ENCODE assay signal across 8 mouse cellular contexts in genomic region chr2:163823248-163823647, GRCm38 (mm10). TPM values are rescaled to one million over a fixed set of nuclear protein-coding genes. Genes with fewer than 3 reads are reported as not detected.
DNase-seq lines count a peak whose midpoint lies in the region; ATAC-seq and TF ChIP-seq lines count a peak whose summit lies in the region.

No protein-coding gene starts in this region.

- H3K27ac ChIP-seq in forebrain, embryonic 11.5 days (ENCODE audit: low read depth, low read length), result no peak overlapping the region
- H3K27ac ChIP-seq in forebrain, embryonic 15.5 days (replicated peaks), result no peak overlapping the region
- no peak overlapping the region for H3K27ac ChIP-seq in kidney, embryonic 15.5 days
- H3K27ac ChIP-seq in lung, embryonic 14.5 days (ENCODE audit: low read depth), result no peak overlapping the region

- H3K4me1 ChIP-seq in forebrain, embryonic 11.5 days (replicated peaks; ENCODE audit: control insufficient read depth, insufficient read depth, low read length), result peaks cover 3% of the 10 kb centered on the region; the same call in 1 of the 2 replicates
- H3K4me1 ChIP-seq in forebrain, embryonic 15.5 days, result no peaks in the 10 kb centered on the region
- peaks cover 7% of the 10 kb centered on the region for H3K4me1 ChIP-seq in kidney, embryonic 15.5 days
- no peaks in the 10 kb centered on the region for H3K4me1 ChIP-seq in lung, embryonic 14.5 days (ENCODE audit: insufficient read depth)

- TF ChIP-seq CTCF in lung, embryonic 14.5 days (IDR thresholded peaks at IDR 0.05; ENCODE audit: low read depth), result peak; percentile 95

- intact Hi-C loops in gastrocnemius, postnatal 14 days (cut with DNase I; ENCODE audit: low total_unique reads), result no loop called here

- no peak overlapping the region for H3K4me3 ChIP-seq in forebrain, embryonic 11.5 days (ENCODE audit: low read depth, low read length)
- no peak overlapping the region for H3K4me3 ChIP-seq in forebrain, embryonic 15.5 days
- H3K4me3 ChIP-seq in kidney, embryonic 15.5 days (replicated peaks), result peak overlapping the region; percentile 27
- 0 out of 2 replicates have a peak overlapping the region, but pooled peaks have one; percentile 11 for H3K4me3 ChIP-seq in lung, embryonic 14.5 days (ENCODE audit: low read depth, low read length)

- 9% methylated on average over 4 of the region's 4 CpGs for WGBS in forebrain, embryonic 11.5 days
- 7% methylated on average over 4 of the region's 4 CpGs for WGBS in forebrain, embryonic 15.5 days
- WGBS in kidney, embryonic 15.5 days, result 3% methylated on average over 4 of the region's 4 CpGs
- 4% methylated on average over 4 of the region's 4 CpGs for WGBS in lung, embryonic 14.5 days

- no peak overlapping the region for H3K4me2 ChIP-seq in forebrain, embryonic 11.5 days (ENCODE audit: low read depth, low read length, severe bottlenecking)
- H3K4me2 ChIP-seq in forebrain, embryonic 15.5 days (replicated peaks), result no peak overlapping the region
- peak overlapping the region; percentile 54 for H3K4me2 ChIP-seq in kidney, embryonic 15.5 days
- peak overlapping the region; percentile 48 for H3K4me2 ChIP-seq in lung, embryonic 14.5 days

- no peaks in the 10 kb centered on the region for H3K36me3 ChIP-seq in forebrain, embryonic 11.5 days (ENCODE audit: control insufficient read depth, insufficient read depth, low read length)
- no peaks in the 10 kb centered on the region for H3K36me3 ChIP-seq in forebrain, embryonic 15.5 days
- no peaks in the 10 kb centered on the region for H3K36me3 ChIP-seq in kidney, embryonic 15.5 days
- no peaks in the 10 kb centered on the region for H3K36me3 ChIP-seq in lung, embryonic 14.5 days (ENCODE audit: insufficient read depth)

- peak; percentile 81 for DNase-seq in forebrain, embryonic 11.5 days (ENCODE audit: low spot score)
- DNase-seq in CD4-positive helper T cell, adult 2 months (ENCODE audit: low read depth, low spot score), result peak; percentile 27
- peak; percentile 35 for DNase-seq in c-Kit-positive CD71-positive TER-119-positive erythroid progenitor cells, embryonic 14.5 days (ENCODE audit: low spot score)
- DNase-seq in gastrocnemius, postnatal 14 days, result peak; percentile 46
- DNase-seq in lung, embryonic 14.5 days, result peak; percentile 70
- DNase-seq in spleen, postnatal 10 days (ENCODE audit: low spot score in 2 of 2), result peak; percentile 39 to 73

- no peaks in the 10 kb centered on the region for H3K9me3 ChIP-seq in forebrain, embryonic 11.5 days (ENCODE audit: control insufficient read depth, low read length)
- no peaks in the 10 kb centered on the region for H3K9me3 ChIP-seq in forebrain, embryonic 15.5 days
- no peaks in the 10 kb centered on the region for H3K9me3 ChIP-seq in kidney, embryonic 15.5 days (replicated peaks)
- no peaks in the 10 kb centered on the region for H3K9me3 ChIP-seq in lung, embryonic 14.5 days (ENCODE audit: low read depth, low read length)

- no peak overlapping the region for H3K9ac ChIP-seq in forebrain, embryonic 11.5 days (ENCODE audit: low read length)
- H3K9ac ChIP-seq in forebrain, embryonic 15.5 days (replicated peaks), result no peak overlapping the region
- no peak overlapping the region for H3K9ac ChIP-seq in kidney, embryonic 15.5 days
- no peak overlapping the region for H3K9ac ChIP-seq in lung, embryonic 14.5 days

- ATAC-seq in forebrain, embryonic 11.5 days (replicated peaks; ENCODE audit: low FRiP score), result no peak
- no peak for ATAC-seq in forebrain, embryonic 15.5 days (replicated peaks)
- no peak for ATAC-seq in kidney, embryonic 15.5 days (replicated peaks; ENCODE audit: low FRiP score)
- ATAC-seq in lung, embryonic 14.5 days (ENCODE audit: insufficient read depth), result peak; percentile 45; the same call in 1 of the 2 replicates

- no peaks in the 10 kb centered on the region for H3K27me3 ChIP-seq in forebrain, embryonic 11.5 days (ENCODE audit: control insufficient read depth, insufficient read depth, low read length)
- no peaks in the 10 kb centered on the region for H3K27me3 ChIP-seq in forebrain, embryonic 15.5 days
- H3K27me3 ChIP-seq in kidney, embryonic 15.5 days, result 0 out of 2 replicates have a peak, but pooled peaks cover 3% of the 10 kb centered on the region
- no peaks in the 10 kb centered on the region for H3K27me3 ChIP-seq in lung, embryonic 14.5 days (ENCODE audit: insufficient read depth, low read length)

RNA-seq across cellular contexts. Expression of gene Ccn5, which starts 2.6 kb away (rescaled TPM):
- polyA plus RNA-seq in forebrain, embryonic 11.5 days (2014; fragmentation: Nextera tagmentation; extraction: Ambion mirVana), result 0.25 and 0.32 TPM in 2 replicates
- polyA plus RNA-seq in forebrain, embryonic 15.5 days (2015; fragmentation: Nextera tagmentation; extraction: Ambion mirVana), result 0.14 and 0.25 TPM in 2 replicates
- under 1 TPM; 0.27 to 0.39 TPM for total RNA-seq in gastrocnemius, postnatal 14 days (2021)
- polyA plus RNA-seq in kidney, embryonic 15.5 days (2015; fragmentation: Nextera tagmentation; extraction: Ambion mirVana), result 0.62 and 1.0 TPM in 2 replicates
- 0.39 and 0.68 TPM in 2 replicates for polyA plus RNA-seq in lung, embryonic 14.5 days (2014; fragmentation: Nextera tagmentation; extraction: Ambion mirVana)

RNA-seq across cellular contexts. Expression of gene Kcnk15, which starts 30.2 kb away (rescaled TPM):
- not detected in 2 replicates for polyA plus RNA-seq in forebrain, embryonic 11.5 days (2014; fragmentation: Nextera tagmentation; extraction: Ambion mirVana)
- not detected in 2 replicates for polyA plus RNA-seq in forebrain, embryonic 15.5 days (2015; fragmentation: Nextera tagmentation; extraction: Ambion mirVana)
- total RNA-seq in gastrocnemius, postnatal 14 days (2021), result not detected
- not detected in 2 replicates for polyA plus RNA-seq in kidney, embryonic 15.5 days (2015; fragmentation: Nextera tagmentation; extraction: Ambion mirVana)
- polyA plus RNA-seq in lung, embryonic 14.5 days (2014; fragmentation: Nextera tagmentation; extraction: Ambion mirVana), result not detected in 2 replicates

Comparison
In these comparisons a context has a peak if more than half of its experiments do, and no peak if none do; other contexts are left out.
1. DNase-seq: peak in every context shown above with its lines; median percentile 81 in forebrain, embryonic 11.5 days; 70 in lung, embryonic 14.5 days; 56 in spleen, postnatal 10 days; 46 in gastrocnemius, postnatal 14 days; 35 in c-Kit-positive CD71-positive TER-119-positive erythroid progenitor cells, embryonic 14.5 days; 27 in CD4-positive helper T cell, adult 2 months.
2. H3K4me2 ChIP-seq: peak in kidney, embryonic 15.5 days (single experiment) and lung, embryonic 14.5 days (single experiment); none in forebrain, embryonic 11.5 days (single experiment) and forebrain, embryonic 15.5 days (single experiment).
3. H3K4me3 ChIP-seq: peak in kidney, embryonic 15.5 days (single experiment) and lung, embryonic 14.5 days (single experiment); none in forebrain, embryonic 11.5 days (single experiment) and forebrain, embryonic 15.5 days (single experiment).